Mouse (Mus musculus) testis, postnatal 10 days (tissue): ENCODE measurements around the gene Igfbp7.

Experiments used
- DNase-seq: peaks from one replicate; pipeline ENCODE4 v3.0.0; 2021; ENCODE audit warnings: low spot score

Gene Igfbp7

GRCm38 (mm10) chr5:77405455-77406057, 2.3 kb downstream of the Igfbp7 start:
- no peak for DNase-seq

GRCm38 (mm10) chr5:77404941-77405340, 2.9 kb downstream of the Igfbp7 start:
- no peak for DNase-seq

DNA sequence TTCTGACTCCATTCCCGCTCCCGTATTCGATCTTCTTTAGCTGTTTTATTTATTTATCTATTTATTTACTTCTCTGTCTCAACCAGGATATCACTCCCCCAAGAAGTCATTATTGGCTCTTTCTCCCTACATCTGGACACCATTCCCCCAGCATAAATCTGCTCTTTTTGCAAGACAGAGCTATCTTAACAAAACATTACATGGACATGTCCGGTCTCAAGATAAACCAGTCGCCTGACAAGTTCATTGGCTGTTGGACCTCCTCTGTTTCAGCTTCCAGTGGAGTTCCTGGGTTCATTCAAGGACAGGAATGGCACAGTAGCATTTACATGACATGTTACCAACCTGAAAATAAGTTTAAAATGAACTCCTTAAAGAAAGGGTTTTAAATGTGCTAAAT, 4.9 kb downstream of the Igfbp7 start:
- DNase-seq, result no peak

GRCm38 (mm10) chr5:77402137-77402536, 5.7 kb downstream of the Igfbp7 start:
- no peak for DNase-seq

DNA sequence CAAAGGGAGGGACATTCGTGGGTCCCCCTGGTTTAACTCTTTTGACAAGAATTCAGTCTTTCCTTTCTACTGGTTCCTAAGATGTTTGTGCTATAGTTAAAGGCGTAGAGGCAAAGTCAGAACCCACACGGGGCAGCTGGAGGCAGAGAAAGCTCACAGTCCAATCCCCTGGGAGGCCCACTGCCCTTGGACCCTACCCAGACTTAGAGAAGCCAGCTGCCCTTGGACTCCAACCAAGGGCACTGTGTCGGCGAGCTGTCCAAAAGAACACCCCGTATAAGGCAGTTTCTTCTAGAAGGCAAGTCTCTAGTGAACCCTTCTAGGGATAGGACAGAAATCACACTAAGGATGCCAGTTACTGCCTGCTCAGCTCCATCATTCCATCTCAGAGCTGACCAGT, 7.0 kb downstream of the Igfbp7 start:
- peak; percentile 66 for DNase-seq

- peak; percentile 59 for DNase-seq
These were observed 7.7 kb downstream of the Igfbp7 start for GRCm38 (mm10) chr5:77400151-77400550.

DNA sequence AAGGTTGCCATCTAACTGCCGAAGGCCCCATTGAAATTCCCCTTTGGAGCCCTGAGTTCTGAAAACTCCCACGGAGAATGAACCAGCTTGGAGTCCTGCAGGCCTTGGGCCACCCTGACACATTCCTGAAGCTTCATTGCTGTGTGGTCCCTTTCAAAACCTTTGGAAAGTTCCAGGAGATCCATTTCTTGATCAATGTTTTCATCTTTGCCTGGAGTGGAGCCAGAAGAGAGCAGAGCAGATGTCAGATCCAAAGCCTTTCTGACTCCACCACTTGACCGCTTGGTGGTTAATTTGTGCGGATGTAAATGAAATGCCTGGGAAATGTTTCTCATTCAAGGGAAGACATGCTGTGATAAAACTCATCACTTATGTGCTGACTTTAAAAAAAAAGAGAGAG, 8.8 kb downstream of the Igfbp7 start:
- no peak for DNase-seq

GRCm38 (mm10) chr5:77398285-77399057, 9.4 kb downstream of the Igfbp7 start:
- DNase-seq, result no peak

DNA sequence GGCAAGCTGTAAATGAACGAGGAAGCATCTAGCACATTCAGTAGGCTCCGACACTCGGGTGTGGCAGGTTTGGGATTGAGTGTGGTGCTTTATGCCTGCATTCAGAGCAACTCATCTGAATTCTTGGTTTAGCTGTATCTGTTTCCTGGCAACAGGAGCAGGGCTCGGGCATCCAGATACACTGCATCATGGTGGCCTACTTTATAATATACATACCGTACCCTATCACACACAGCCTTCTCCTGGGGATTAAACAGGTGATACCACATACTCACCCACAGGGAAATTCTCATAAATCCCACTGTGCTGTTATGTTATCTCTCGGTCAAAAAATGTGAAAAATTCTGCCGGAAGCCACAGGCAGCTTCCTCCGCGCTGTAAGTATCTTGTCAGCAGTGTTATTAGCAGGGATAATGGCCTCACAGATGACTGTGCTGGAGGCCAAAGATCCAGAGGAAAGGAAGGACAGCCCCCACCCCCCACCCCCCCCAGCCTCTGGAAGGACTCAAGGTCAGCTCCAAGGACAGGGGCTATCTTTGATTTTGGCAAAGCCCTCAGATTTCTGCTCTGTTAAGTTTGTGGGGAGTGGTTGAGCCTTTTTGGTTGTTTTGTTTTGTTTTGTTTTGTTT, 13.7 kb downstream of the Igfbp7 start:
- DNase-seq, result no peak

DNA sequence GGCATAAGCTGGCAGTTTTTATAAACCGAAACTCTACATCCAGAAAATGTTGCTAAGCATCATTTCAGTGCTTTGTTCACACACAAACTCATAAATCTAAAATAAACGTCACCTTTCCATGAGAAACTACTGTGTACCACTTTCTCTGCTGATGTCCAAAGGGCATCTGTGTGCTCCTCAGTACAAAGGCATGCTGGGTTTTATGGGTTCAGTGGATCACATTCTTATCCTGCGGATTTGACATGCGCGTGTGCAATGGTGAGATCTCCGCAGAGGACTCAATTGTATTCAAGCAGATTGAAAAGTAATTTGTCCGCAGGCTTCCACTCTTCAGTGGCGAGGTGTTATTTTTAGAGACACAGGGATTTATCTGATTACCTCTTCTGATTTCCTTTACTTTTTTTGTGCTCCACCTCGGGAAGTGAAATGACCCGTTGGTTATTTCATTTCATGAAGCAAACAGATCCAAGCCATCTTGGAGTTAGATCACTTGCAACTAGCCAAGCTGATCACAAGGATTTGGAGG, 14.7 kb downstream of the Igfbp7 start:
- DNase-seq, result no peak

DNA sequence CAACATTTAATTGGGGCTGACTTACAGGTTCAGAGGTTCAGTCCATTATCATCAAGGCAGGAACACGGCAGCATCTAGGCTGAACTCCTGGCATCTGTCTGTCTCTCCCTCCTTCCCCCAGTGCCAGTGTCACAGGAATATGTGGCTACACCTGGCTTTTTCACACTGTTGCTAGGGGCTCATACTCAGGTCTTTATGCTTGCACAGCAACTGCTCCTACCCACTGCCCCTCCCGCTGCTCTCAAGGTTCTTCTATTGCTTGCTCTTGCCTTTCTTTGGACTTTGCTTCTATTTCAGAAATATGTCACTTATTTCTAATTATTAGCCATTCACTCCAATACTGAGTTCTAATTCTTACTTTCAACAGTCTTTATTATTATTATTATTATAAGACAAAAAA, 17.6 kb downstream of the Igfbp7 start:
- DNase-seq, result no peak

GRCm38 (mm10) chr5:77388359-77388758, 19.5 kb downstream of the Igfbp7 start:
- DNase-seq, result no peak

- no peak for DNase-seq
These were observed 20.5 kb downstream of the Igfbp7 start for GRCm38 (mm10) chr5:77387414-77387704.

DNA sequence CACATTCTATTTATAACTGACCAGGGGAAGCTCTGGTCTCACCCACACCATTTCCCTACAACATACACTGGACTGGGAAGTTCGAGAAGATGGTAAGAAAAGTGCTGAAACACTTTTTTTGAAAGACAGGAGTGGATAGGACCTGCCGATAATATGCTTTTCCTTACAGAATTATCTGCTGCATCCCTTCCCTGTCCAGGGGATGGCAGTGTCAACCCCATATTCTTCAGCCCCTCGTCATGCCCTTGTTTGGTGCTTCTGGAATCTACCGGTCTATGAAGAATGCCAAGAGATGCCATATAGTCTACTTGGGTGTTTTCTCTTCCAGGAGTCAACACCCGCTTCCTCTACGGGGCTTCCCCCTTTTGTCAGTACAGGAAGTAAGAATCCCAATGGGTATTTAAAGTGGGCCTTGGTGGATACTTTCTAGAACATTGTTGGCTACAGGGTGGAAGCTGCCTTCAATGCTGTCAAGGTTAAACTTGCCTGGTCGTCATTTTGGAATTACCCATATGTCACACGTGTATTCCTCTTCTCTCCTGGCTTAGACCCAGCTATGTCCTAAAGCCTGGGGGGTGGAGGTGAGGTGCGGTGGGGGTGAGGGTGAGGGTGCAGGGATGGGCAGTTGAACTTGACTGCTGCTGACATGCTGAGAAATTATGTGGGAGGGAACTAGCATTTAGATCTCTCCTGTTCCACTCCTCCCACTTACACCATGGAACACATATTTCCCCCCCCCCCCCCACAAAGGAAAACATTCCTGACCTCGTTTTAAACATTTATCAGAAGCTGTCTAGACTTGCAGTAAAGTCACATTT, 21.0 kb downstream of the Igfbp7 start:
- DNase-seq, result no peak

GRCm38 (mm10) chr5:77385900-77386595, 21.8 kb downstream of the Igfbp7 start:
- DNase-seq, result no peak

GRCm38 (mm10) chr5:77385221-77385620, 22.6 kb downstream of the Igfbp7 start:
- no peak for DNase-seq

DNA sequence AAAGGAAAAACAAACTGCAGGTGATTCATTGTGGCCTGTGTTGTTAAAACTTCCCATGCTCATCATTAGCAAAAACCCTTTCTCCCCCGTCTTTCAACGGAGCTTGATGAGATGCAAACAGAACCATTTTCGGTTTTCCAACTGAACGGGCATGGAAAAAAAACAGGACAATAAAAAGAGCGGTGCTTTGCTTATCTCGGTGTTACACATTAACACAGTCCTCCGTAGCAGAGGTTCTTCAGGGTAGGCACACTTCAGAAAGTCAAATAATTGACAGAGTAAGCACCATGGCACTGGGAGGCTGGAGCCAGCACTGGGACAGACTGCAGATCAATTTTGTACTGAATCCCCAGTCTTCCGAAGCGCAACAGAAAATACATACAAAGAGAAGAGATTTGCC, 23.1 kb downstream of the Igfbp7 start:
- DNase-seq, result no peak

GRCm38 (mm10) chr5:77383799-77384554, 23.9 kb downstream of the Igfbp7 start:
- DNase-seq, result no peak

DNA sequence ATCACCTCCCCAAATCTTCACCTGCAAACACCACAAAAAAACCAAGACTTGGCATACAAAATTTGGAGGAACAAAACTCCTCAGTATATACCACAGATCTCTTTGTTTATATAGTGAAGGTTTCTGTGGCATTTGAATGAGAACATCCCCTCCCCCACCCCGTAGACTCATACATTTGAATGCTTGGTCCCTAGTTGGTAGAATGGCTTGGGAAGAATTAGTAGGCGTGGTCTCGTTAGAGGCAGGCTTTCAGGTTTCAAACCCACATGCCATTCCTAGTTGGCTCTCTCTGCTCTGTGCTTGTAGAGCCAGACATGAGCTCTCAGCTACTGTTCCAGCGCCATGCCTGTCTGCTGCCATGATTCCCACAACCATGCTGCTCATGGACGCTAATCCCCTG, 26.2 kb downstream of the Igfbp7 start:
- DNase-seq, result no peak

- DNase-seq, result no peak
These were observed 26.6 kb downstream of the Igfbp7 start for GRCm38 (mm10) chr5:77381283-77381682.

GRCm38 (mm10) chr5:77380321-77380901, 27.4 kb downstream of the Igfbp7 start:
- DNase-seq, result no peak
